Mouse (Mus musculus) right cerebral cortex, postnatal 36 days (tissue): ENCODE measurements around the gene Chdh.

Source experiments
- DNase-seq, 2 experiments: peaks; one replicate each; pipeline ENCODE4 v3.0.0; 2022; ENCODE audit warnings: low spot score in 2 of 2, mixed read lengths in 1 of 2

The Chdh gene

GRCm38 (mm10) chr14:30011886-30012560 is 3.2 kb downstream of the Chdh start:
- DNase-seq: no peak

- no peak for DNase-seq
Observed at GRCm38 (mm10) chr14:30014487-30014886, 5.7 kb downstream of the Chdh start.

- DNase-seq: no peak
Observed at GRCm38 (mm10) chr14:30015008-30015407, 6.2 kb downstream of the Chdh start.

- no peak for DNase-seq
Observed at GRCm38 (mm10) chr14:30016666-30017065, 7.8 kb downstream of the Chdh start.

GRCm38 (mm10) chr14:30017794-30018462 is 9.1 kb downstream of the Chdh start:
- no peak for DNase-seq

GRCm38 (mm10) chr14:30018463-30018801 is 9.6 kb downstream of the Chdh start:
- no peak for DNase-seq

GRCm38 (mm10) chr14:30018846-30019245 is 10.0 kb downstream of the Chdh start:
- DNase-seq: no peak

- no peak for DNase-seq
Observed at GRCm38 (mm10) chr14:30019375-30019774, 10.6 kb downstream of the Chdh start.

GRCm38 (mm10) chr14:30019792-30020575 is 11.2 kb downstream of the Chdh start:
- DNase-seq: no peak

- no peak for DNase-seq
Observed at GRCm38 (mm10) chr14:30022471-30022870, 13.6 kb downstream of the Chdh start.

- DNase-seq: no peak
Observed at GRCm38 (mm10) chr14:30024387-30024786, 15.6 kb downstream of the Chdh start.

GRCm38 (mm10) chr14:30027378-30027777 is 18.6 kb downstream of the Chdh start:
- DNase-seq: no peak

GRCm38 (mm10) chr14:30033405-30033804 is 24.6 kb downstream of the Chdh start:
- no peak for DNase-seq

GRCm38 (mm10) chr14:30038431-30038830 is 29.6 kb downstream of the Chdh start:
- DNase-seq: no peak

- no peak for DNase-seq
Observed at GRCm38 (mm10) chr14:30039413-30039812, 30.6 kb downstream of the Chdh start.

- DNase-seq: no peak
Observed at GRCm38 (mm10) chr14:30041836-30042235, 33.0 kb downstream of the Chdh start.

GRCm38 (mm10) chr14:30043356-30043940 is 34.6 kb downstream of the Chdh start:
- no peak for DNase-seq

GRCm38 (mm10) chr14:30045239-30045638 is 36.4 kb downstream of the Chdh start:
- DNase-seq: no peak

GRCm38 (mm10) chr14:30045704-30046220 is 36.9 kb downstream of the Chdh start:
- no peak for DNase-seq

- DNase-seq: no peak
Observed at GRCm38 (mm10) chr14:30046976-30047375, 38.2 kb downstream of the Chdh start.

GRCm38 (mm10) chr14:30048049-30048448 is 39.2 kb downstream of the Chdh start:
- DNase-seq: no peak

GRCm38 (mm10) chr14:30050280-30050679 is 41.5 kb downstream of the Chdh start:
- no peak for DNase-seq
